Mouse (Mus musculus) retina, postnatal 1 day (tissue): Measurements from ENCODE around the gene Crtc3.

Experiments
- DNase-seq: peaks from one replicate; pipeline ENCODE4 v3.0.0-alpha.2; 2012

Gene Crtc3

DNA sequence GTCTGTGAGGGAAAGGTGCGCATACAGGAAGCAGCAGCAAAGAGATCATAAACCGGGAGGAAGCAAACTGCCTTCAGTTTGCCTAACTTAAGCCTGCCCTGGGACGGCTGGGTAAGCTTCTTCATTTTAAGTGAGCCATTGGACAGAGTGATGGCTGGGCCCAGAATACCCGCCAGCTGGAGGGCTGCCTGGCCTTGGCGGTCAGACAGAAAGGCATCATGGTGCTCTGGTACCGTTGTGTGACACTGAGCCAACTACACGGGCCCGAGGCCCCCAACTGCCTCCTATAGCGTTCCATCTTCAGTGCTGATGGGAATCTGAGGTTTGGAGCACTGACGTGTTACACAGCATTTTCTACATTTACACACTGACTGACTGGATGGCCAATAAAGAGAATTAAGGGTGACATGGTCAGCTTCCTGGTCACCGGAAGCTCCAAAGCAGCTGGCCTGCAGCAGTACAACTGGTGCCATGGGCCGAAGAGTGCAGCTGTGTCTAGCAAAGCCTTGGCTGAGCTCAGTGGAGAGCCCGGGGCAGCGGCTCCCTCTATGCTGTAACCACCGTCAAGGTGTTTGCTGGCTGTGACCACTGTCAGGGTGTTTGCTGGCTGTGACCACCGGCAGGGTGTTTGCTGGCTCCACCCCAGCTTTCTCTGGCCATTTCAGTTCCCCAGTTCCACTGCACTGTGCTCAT is 99.5 kb downstream of the Crtc3 start:
- DNase-seq, result no peak

DNA sequence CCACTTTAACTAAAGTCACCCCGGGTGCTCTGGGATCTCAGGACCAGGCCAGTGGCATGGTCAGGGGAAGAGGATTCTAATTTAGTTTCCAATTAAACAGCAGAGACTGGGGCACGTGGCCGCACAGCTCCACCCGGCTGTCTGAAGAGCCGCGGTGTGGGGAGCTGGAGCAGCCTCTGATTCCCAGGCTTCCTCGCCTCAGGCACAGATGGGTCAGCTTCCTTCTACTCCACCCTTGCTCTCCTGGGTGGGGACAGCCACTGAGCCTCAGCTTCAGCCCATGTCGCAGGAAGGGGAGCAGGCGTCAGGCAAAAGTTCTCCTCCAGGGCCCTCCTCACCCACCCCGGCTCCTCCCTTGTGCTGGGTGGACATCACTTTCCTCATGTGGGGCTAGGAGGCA is 101.0 kb downstream of the Crtc3 start:
- DNase-seq, result peak; percentile 63

DNA sequence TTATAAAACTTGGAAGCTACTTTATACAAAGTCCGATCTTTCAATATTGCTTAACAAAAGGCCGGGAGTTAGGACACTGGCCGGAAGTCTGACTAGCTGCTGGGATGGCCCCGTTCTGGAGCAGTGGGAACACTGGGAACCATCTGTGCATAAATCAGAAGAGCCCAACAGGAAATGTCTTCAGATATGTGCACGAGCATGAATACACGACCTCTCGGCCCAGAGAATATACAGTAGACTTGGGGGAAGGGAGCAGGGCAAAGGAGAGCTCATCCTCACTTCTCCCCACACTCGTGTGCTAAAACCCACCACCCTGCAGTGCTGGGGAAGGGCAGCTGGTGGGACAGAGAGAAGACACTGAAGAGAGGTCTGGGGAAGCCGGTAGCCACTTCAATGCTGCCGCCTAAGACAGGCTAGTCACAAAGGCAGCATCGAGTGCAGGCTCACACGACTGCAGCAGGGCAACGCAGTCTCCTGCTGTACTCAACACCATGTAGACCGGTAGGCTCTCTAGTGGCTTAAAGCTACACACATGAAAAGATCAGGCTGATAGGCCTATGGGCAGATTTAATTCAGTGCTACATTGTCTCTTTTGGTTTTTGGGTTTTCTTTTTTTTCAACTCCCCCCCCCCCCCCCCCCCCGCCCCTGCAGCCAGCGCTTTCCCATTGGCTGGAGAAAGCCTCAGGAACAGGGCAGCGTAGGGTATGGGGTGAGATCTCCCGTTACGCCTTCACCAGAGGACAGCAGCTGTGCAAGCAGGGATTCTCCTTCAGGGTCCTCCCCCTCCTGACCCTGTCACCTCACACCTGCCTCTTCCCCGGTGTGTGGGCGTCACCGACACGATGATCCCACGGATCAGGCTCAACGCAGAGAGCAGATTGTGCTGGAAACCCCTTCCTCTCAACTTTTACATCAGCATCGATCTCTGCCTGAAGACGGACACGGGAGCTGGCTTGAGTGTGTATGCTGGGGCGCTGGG is 101.7 kb downstream of the Crtc3 start:
- peak; percentile 51 for DNase-seq

DNA sequence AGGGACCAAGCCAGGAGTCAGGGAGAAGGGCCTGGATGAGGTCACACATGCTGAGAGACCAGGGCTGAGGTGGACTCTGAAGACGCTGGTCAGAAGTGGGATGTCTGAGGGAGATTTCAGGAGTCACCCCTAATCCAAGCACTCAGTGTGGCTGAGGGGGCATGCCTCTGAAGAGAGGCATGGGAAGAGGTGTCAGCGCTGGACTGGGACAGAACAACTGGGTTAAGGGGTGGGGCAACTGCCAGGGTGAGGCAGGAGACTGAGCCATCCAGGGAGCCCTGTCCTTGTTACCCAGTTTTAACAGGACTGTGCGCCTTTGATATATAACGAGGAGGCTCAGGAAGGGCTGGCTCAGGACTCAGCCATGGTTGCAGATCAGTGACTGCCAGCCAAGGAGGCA is 102.5 kb downstream of the Crtc3 start:
- DNase-seq, result no peak

DNA sequence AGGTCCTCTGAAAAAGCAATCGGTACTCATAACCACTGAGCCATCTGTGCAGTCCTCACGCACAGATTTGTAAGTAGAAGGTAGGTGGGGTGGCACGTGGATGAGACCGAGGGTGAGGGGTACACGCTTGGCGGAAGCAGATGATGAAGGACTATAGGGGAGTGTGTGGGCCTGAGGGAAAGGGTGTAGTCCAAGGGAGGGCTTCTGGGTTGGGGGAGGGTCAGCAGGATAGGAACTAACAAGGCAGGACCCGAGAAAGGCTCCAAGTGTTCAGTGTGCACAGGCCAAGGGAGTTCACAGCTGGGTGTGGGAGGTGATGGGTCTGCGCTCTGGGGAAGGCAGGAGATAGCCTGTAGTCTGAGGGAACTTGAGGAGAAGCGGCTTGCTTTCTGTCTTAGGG is 103.3 kb downstream of the Crtc3 start:
- DNase-seq, result no peak

DNA sequence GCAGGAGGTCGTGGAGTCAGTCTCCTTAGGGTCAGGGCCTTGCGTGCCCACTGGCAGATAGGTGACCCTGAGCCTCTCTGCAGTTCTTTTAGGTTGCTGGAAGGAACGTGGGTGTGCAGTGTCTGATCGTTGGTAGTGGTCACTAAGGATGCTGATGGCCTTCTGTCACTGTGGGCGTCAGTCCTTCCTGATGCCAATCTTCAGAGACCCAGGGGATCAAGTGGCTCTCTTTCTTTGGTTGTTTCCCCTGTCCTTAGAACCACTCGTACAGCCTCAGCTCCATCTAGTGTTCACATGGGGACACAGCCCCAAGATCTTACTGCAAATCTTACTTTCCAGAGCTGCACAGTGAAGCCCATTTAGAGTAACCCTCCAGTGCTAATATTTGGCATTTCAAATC is 104.7 kb downstream of the Crtc3 start:
- DNase-seq, result peak; percentile 74

DNA sequence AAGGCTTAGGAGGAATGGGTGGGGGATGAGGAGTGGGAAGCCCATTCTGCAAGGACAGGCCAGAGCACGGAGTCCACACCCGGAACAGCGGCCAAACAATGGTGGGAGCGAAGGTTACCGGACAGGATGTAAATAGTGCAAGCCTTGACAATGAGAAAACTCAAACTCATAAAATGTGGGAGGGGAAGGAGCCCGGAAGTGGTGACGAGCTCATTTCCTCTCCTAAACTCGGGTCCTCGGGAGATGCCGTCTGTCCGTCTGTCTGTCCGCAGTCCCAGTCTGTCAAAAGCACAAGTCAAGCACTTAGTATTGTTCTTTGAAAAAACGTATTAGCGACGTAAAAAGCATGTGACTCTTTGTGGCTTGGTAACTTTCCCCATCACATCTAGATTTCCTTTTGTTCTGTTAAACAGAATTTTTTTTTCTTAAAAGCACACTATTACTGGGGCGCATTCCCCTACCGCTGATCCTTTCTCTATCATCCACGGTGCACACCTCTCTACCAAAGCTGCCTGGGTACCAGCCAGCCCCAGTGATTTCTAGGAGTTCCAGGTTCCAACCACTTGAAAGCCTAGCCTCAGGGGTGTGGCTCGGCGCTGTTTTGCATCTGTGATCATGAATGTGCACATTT is 105.7 kb downstream of the Crtc3 start:
- DNase-seq, result no peak

DNA sequence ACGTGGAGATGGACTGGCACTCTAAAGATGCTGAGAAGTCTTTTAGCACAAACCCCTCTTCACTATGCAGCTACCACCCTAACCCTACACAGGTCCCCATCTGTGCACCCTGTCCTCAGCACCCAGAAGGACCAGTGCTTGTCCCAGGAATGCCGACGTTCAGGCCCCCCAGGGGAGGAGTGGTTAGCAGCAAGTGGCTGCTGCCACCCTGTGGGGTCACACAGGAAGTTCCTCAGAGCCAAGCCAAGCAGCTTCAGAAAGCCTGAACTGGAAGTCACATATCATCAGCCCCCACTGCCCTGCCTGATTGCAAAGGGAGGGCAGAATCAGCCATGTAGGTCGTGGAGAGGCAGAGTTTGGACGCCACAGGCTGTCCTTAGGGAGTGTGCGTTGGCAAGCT is 108.3 kb downstream of the Crtc3 start:
- peak; percentile 43 for DNase-seq

DNA sequence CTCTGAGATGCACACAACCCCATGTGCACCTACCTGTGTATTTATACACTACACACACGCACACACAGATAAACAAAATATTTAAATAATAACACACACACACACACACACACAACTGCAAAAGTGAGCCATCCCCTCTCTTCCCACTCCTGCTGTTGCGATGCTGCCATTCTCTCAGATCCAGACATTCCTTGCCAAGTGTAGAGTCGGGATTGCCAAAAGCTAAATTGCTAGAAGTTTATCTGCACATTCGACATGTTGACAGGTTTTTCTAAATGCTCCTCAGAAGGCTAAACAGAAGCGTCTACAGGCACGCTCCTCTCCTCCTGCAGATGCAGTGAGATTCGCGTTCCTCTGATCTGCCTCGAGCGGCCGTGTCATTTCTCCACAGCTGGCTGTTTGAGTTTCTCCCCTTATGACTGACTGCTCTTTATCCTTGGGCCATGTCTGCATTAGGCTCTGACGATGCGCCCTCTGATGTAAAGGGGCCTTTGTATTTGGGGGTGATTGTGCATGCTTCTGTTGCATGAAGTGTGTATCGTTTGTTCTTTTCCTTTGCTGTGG is 111.2 kb downstream of the Crtc3 start:
- peak; percentile 50 for DNase-seq

DNA sequence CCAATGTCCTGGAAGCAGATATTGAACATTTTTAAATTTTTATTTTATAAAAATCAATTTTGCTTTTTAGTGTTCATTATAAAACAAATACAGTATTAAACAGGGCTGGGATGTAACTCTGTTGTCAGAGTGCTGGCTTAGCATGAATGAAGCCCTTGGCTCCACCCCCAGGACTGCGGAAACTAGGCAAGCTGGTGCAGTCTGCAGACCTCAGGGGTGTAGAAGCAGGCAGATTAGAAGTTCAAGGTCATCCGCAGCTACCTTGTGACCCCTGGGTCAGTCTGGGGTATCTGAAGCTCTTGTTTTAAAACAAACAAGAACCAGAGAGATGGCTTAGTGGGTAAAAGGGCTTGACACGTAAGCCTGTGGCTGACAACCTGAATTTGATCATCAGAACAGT is 112.1 kb downstream of the Crtc3 start:
- DNase-seq, result no peak

DNA sequence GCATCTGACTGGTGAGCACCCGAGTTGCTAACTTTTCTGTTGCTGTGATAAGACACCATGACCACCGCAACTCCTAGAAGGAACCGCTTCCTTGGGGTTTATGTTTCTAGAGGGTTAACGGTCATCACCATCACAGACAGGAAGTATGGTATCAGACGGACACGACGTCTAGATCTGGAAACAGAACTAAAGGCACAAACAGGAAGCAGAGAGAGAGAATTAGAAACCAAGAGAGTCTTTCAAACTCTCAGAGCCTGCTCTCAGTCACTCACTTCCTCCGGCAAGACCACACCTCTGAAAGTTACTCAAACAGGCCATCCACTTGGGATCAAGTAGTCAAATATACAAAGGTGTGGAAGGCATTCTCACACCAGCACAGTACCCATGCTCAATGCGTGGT is 112.9 kb downstream of the Crtc3 start:
- DNase-seq, result no peak

DNA sequence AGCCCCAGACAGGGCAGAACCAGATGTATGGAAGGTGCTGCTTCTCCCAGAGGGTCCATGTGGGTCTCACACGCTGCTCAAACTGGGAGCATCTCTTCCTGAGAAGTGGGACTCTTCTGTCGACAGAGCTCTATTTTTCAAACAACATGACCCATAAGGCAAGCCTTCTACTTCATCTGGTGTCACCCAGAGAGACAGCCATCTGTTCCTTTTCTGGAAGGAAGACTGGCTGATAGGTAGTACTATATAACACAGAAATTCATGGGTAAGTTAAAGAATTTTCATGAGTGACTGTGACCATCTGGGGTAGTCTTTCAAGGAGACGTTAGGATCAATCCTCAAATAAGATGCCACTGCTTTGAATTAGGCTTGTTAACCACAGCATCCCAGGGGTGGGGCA is 115.6 kb downstream of the Crtc3 start:
- DNase-seq, result no peak

DNA sequence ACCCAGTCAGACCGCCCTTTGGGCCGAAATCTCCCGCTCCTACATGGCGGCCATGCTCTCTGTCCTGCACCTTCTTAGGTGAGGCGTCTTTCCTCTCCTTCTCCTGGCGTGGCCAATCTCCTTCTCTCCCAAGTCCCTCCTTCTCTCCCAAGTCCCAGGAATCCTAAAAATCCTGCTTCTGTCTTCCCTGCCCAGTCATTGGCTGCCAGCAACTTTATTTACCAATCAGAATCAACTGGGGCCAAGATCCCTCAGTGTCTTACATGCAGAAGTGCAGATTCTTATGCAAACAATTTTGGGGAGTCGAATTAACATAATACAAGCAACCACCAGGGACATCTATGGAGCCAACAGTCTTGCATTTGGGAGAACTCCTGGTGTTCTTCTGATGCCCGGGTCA is 120.7 kb downstream of the Crtc3 start:
- no peak for DNase-seq

DNA sequence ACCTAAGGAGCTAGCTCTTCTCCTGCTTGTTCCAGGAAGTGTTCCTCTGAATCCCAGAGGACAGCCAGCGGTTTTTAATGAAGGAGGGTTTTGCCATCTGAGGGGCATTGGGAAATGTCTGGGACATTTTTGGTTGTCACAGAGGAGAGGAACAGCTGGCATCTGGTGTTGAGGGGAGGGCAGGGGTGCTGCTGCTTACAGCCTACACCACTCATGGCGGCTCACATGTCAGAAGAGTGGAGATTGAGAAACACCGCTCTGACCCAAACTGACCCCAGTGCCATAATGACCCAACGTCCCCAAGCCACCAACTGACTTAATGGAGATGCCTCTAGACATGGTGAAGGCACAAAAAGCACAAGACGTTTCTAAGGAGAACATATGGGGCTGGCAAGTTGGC is 126.7 kb downstream of the Crtc3 start:
- DNase-seq, result no peak

DNA sequence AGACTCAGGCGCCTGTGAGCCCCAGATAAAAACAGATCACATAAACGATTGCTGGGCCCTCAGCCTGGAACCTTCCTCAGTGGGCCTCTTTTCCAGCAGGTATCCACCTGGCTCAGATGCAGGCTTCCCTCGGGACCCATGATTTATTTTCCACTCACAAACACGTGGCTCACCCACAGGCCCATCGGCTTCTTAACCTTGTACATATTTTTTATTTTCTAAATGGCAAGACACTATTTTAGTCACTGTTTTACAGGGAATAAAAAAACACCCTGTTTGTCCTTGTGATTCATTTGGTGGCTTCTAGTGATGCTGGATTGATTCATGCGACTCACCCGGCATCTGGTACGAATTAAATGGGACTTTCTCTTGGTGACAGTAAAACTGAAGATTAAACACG is 127.4 kb downstream of the Crtc3 start:
- DNase-seq, result no peak

DNA sequence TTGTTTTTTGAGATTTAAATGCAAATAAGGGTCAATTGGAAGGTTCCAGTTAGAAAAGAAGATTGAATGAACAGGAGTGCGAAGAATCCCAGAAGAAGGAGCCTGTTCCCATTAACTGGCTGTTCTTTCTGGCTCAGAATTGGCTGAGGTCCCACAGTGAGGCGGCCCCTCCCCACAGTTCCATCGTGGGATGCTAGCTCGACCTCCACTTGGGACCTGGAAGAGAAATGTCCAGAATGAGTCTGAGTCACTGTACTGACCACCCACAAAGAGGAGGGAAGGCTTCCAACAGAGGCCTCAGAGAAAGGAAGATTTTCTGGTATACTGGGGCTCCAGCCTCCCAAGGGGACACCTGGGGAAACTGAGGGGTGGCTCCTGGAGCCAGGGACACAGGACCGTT is 130.1 kb downstream of the Crtc3 start:
- DNase-seq, result no peak

DNA sequence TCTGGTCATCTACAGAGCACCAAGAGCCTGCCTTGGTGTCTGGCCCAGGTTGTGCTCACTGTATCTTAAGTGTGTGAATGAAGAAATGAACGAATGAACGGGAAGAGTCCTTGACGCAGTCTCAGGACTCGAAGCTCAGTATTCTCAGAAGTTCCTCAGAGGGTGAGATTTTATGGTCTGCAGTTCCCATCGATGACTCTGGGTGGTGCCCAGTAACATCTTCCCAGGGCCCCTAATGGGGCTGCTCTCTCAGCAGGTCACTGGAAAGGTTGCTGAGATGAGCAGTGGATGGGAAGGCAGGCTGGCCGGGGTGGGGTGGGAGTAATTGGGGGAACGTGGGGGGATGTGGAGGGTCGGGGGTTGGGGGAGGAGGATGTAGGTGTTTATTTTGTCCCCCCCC is 130.6 kb downstream of the Crtc3 start:
- peak; percentile 30 for DNase-seq

DNA sequence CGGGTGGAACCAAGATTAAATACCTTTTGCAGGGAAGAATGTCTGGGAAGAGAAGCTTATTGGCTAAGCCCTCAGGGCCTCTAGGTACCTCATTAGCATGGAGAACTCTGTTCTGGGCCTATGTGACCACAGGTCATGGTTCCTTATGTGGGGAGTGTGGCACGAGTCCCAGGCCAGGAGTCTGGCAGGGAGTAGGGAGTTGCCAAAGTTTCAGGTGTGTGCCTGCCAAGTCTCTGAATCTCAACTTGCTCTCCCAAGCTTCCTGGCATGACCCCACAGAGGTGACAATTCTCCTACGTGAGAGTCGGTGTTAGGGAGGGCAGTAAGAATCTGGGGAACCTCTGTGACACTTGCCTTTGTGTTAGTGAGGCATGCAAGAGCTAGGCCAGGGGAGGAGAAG is 131.5 kb downstream of the Crtc3 start:
- no peak for DNase-seq

DNA sequence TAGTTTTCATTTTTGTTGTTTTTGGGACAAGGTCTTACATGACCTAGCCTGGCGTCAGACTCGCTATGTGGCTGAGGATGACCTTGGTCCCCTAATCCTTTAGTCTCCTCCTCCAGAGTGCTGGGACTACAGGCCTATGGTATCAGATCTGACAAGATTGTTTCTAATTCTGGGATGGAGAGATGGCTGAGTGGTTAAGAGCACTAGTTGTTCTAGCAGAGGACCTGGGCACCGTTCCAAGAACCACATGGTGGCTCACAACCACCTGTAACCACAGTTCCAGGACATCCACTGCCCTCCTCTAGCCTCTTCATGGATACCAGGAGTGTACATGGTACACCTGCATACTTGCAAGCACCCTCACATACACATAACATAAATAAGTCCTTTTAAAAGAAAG is 132.5 kb downstream of the Crtc3 start:
- DNase-seq, result no peak

DNA sequence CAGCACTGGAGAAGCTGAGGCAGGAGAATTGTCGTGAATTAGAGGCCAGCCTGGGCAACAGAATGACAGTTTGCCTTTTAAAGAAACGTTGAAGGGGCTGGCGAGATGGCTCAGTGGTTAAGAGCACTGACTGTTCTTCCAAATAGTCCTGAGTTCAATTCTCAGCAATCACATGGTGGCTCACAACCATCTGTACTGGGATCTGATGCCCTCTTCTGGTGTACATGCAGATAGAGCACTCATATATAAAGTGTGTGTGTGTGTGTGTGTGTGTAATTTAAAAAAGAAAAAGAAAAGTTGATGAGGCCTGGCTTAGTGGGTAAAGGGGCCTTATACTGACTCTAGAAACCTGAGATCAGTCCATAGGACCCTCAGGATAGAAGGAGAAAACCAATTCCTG is 133.5 kb downstream of the Crtc3 start:
- DNase-seq, result no peak

DNA sequence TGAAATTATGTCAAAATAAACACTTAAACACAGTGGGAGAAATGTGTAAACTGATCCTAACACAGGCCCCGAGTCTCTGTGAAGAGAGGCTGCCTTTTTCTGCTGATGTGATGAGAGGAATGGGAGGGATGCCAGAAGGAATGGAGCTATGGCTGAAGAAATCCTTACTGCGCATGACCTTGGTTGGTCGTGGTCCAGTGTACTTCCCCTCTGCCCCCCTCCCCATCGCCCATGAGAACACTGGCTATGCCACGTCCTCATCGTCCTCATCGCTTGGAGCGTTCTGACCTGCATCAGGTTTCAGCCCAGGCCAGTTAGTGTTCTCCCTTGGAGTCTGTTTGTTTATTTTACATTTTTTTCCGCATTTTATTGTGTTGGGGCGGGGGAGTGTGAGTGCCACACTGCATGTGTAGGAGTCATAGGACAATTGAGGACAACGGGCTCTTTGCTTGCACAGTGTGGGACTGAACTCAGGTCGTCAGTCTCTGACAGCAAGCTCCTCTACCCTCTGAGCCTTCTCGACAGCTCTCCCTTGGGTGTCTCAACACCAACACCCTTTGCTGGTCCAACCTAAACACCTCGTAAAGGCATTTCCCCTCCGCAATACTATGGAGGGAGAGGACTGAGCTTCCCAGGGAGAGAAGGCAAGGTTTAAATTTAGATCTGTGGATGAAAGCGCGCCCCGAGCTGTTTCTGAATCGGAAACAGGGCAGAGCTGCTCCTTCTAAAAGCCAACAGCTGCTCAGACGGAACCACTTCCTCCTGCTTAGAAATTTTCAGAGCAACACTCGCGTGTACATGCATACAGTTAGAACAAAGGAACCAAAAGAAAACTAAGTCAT is 134.3 kb downstream of the Crtc3 start:
- DNase-seq, result no peak

DNA sequence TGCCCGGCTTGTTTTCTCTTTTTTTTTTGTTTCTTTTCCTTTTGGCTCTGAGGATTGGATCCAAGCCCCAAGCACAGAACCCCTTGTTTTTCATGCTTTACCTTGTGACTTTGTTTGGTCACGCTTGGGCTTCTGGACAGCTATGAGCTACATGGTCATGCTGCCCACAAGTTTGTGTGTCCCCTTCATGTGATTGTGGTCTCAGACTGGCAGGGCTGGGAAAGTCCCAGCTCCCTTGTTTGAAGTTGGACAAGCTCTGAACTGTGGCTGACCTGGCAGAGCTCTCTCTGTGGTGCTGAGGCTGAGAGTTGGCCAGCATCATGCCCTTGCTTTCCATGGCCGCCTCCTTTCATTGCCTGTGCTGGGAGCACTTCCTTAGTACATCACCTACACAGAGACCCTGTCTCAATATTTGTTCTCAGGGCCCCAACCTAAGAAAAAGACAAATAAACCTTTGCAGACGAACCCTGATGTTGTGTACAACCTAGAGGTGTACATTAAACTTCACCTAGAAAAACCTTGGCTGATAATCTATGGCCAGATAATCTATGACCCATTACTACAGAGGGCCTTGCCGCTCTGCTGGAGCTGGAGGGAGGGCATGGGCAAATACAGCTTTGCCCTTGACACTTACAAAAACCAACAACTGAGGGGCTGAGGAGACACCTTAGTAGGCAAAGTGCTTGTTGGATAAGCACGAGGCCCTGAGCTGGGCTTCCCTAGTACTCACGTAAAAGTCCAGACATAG is 140.0 kb downstream of the Crtc3 start:
- DNase-seq, result no peak
